Mouse (Mus musculus) layer of hippocampus, postnatal 14 days (tissue): ENCODE data around the gene Card19. TPM values are rescaled to one million over a fixed set of nuclear protein-coding genes. Genes with fewer than 3 reads are reported as not detected.

Experiments used
- DNase-seq, 2 experiments: peaks; one replicate each; pipeline ENCODE4 v3.0.0; 2021 to 2022; ENCODE audit warnings: low spot score in 2 of 2, mixed read lengths in 1 of 2
- total RNA-seq, 2 experiments: library from RNA; stranded (reverse); gene quantifications; 2 replicates each; pipeline ENCODE4 v1.2.3; 2021

Gene Card19
- total RNA-seq, 2 experiments from 2014 or later = 17.1 to 18.4 TPM

- peak; percentile 61 to 83 for DNase-seq
These were observed 36.8 kb downstream of the Card19 start for GRCm38 (mm10) chr13:49178839-49179585.

DNA sequence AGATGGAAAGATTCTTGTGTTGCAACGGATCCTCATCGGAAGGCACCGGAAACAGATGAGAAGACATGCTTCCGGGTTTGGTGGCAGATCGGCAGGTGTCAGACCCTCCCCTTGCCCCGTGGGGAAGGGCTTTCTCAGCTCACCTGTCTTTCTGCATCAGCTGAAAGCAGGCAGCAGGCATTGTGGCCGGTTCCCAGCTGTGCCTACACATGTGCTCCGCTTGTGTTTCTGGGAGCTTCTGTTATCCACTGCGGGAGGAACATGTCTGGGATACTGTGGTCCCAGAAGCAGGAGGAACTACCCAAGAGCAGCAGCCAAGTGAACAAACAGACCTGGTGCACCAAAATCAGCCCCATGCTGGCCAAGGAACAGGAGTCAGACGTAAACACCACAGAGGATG is 40.3 kb downstream of the Card19 start:
- DNase-seq = no peak

DNA sequence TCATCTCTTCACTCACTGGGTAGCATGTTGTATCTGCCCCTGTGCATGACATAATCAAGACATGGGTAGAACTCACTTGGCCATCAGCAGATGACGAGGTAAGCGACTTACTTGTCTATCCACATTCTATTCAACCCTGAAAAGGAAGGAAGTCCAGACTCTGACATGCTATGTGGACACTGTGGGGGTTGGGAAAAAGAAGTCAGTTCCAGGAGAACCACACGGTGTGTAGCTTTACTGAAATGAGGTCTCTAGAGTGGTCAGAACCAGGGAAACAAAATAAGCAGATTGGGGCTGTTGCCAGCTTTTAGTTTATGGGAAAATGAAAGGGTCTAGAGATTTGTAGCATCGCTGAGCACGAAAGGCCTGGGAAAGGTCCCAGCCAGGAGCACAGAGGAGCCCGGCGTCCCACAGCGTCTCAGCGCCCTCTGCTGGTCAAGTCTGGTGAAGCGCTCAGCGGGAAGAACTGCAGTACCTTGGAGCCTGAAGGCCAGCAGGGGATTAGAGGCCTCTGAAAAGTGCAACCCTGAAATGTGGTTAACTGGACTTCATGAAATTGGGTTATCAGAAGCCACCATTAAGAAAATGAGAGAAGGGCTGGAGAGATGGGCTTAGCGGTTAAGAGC is 42.8 kb downstream of the Card19 start:
- DNase-seq = peak; percentile 87 to 90

DNA sequence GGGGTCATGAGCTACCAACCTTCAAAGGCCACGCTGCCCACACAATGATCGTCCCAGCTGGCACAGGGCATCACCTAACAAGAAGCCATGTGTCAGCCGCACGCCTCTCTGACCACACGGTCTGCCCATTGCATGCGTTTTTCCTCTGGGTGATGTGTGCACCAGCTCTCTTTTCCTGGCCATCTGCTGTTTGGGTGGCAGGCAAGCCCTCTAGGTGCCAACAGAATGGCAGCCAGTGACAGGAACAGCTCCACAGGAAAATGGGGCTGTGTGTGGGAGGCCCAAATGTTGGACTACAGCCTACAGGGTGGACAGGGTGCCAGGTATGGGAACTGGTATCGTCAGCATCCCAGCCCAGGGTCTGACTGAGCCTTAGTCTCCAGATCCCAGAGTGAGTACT is 43.5 kb downstream of the Card19 start:
- peak; percentile 56 to 75 for DNase-seq

DNA sequence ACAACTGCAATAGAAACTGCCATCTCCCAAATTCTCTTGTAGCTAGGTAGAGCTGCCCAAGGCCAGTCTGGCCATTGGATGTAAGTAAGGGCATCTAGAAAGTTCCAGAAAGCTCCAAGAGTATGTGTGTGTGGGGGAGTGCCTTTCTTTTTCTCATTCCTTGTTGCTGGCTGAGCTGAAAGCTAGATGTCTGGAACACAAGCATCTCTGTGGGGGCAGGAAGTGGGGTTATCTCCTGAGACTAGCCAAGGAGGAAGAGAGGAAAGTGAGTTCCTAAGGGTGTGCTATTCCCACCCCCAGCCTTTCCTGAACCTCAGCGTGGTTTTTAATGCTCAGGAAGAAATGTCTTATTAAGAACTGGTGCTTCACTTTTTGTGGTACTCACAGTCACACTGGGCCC is 44.1 kb downstream of the Card19 start:
- no peak for DNase-seq

DNA sequence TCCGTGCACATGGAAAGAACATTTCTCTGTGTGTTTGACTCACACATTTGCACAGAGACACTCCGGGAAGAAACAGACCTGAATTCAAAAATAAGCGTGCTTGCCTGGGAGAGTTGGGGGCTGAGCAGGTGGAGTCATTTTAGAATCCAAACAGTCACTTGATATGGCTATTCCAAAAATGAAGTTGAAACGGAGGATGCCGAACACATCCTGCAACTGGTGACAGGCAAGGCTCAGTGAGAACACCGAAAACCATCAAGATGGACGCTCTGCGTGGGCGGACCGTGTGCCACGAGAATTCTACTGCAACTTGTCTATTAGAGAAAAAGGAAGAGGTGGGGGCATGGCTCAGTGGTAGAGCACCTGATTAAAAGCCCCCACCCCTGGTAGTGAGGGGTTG is 45.2 kb downstream of the Card19 start:
- no peak for DNase-seq

DNA sequence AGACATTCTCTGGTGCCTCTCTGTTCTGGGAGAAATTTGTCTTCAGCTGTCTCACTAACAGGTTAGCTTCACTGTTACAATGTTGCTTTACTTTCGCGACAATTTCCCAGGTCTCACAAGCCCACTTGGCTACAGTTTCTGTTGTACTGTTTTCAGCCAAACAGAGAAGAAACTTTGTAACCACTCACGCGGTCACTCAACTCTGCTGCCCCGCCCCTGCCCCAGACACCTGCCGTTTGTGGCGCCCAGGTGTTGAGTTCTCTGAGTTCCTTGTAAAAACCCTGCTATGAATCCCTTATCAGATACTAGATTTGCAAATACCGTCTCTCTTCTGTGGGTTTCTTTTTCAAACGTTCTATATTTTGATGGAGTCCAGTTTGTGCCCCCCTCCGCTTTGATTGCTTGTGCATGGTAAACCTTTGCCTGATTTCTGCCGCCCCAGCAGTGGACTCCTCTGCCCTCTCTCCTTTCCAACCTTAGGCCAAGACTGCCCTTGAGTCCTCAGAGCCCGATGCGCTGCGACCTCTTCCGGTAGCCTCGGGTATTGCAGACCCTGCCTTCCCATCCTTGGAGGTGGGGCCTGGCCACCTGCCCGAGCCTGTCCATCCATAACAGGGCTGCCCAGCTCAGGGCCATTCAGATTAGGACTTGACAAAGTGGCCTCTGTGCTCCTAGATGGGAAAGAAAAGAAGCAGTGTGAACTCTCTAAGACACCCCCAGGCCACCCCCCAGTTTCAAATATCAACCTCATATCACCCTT is 46.2 kb downstream of the Card19 start:
- DNase-seq = peak; percentile 88 to 90

DNA sequence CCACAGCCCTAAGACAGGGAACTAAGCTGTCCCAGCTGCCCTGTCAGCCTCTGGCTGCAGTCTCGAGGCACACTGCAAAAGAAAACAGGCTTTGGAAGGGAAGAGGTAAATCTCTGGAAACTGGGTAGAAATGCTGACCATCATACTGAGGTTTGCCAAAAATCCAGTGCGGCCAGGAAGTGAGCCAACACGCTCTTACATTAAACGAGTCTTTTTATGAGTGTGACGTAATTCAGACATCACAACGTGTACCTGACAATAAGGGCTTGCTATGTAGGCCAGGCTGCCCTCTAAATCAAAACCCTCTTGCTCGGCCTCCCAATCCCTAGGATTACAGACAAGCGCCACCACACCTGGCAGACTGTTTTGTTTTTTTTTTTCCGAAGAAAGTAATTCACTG is 48.8 kb downstream of the Card19 start:
- DNase-seq = no peak

- DNase-seq = no peak
These were observed 52.2 kb downstream of the Card19 start for GRCm38 (mm10) chr13:49163645-49164044.

GRCm38 (mm10) chr13:49162722-49163121 is 53.1 kb downstream of the Card19 start:
- no peak for DNase-seq

GRCm38 (mm10) chr13:49161236-49161635 is 54.6 kb downstream of the Card19 start:
- no peak for DNase-seq

DNA sequence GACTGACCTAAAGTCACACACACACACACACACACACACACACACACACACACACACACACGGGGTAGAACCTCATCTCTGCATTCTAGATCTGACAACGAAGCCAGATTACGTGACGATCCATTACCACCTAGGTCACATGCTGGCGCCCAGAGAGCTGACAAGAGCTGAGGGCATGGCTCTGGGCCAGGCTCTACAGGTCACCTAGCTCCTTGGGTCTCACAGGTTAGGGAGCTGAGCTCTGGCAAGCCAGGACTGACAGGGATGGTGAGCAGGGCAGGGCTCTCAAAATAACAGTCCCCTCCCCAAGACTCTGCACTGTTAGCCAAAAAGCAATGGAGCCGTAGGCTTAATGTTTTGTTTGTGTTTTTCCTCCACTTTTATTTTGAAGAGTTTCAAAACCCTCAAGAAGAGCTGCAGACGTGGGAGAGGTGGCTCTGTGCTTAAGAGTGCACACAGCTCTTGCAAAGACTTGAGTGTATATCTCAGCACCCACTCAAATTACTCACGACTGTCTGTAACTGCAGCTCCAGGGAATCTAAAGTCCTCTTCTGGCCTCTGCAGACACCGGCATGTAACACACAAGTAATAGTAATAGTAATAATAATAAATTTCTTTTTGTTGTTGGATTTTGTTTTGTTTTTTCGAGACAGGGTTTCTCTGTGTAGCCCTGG is 57.7 kb downstream of the Card19 start:
- no peak for DNase-seq

DNA sequence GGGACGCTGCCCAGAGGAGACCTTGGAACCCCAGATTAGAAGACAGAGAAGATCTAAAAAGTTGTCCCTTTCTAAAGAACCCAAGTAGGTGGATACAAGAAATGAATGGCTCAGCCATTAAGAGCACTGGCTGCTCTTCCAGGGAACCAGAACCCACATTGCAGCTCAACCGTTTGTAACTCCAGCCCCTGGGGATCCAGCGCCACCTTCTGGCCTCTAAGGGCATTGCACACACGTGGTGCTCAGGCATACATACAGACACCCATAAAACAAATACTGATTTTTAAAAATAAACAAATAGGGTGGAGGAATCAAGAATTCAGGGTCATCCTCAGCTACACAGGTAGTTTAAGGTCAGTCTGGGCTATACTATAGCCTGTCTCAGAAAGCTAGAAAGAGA is 59.2 kb downstream of the Card19 start:
- DNase-seq = no peak

DNA sequence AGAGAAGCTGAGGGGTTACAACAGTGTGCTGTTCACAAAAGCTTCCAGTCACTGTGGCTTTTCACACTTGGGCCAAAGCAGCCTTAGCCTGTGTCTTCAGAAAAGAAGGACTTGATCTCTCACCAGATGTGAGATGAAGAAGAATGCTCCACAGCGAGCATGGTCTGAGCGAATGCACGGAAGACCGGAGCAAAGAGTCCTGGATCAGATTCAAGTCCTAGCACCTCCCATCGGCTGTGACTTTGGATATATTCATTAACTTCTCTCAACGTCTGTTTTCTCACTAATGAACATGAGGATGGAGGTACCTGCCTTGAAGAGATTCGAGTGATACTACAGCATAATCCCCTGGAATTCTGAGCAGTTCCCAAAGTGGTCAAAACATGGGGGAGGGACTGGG is 61.2 kb downstream of the Card19 start:
- no peak for DNase-seq

DNA sequence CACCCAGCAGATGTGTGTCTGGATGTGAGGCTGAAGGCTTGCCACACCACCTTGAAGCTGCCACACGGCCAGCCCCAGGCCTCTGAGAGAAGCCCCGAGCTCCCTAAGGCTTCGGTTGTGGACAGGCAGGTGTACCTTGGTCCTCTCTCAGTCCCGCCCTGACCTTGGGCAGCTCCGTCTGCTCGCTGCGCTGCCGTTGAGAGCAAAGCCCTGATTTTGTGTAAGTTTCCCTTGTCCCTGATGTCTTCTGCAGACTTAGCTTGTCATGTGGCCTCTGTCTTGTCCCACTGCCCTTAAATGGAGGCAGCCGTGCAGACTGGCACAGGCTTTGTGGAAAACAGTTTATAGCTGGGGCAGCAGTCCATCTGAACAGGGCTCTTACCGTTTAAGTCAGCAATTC is 61.8 kb downstream of the Card19 start:
- DNase-seq = no peak

Other genes with a start within 250 kb of the Card19 start
- 100 to 1,000 TPM; 113 to 114 TPM for gene Fam120a, start 248.0 kb downstream of the Card19 start, total RNA-seq
- 10 to 100 TPM; 91.9 to 99.8 TPM for gene Wnk2, start 68.0 kb downstream of the Card19 start, total RNA-seq
- 10 to 100 TPM; 24.4 to 26.4 TPM for gene Ninj1, start 28.6 kb downstream of the Card19 start, total RNA-seq
- 1 to 10 TPM; 2.6 to 3.7 TPM for gene Susd3, start 32.7 kb upstream of the Card19 start, total RNA-seq
- gene Fgd3, start 104.3 kb upstream of the Card19 start, total RNA-seq = 1 to 10 TPM; 7.3 to 7.9 TPM
- gene Bicd2, start 125.5 kb upstream of the Card19 start, total RNA-seq = 10 to 100 TPM; 47.9 to 48.6 TPM
- 10 to 100 TPM; 21.7 to 22.1 TPM for gene Ippk, start 205.2 kb upstream of the Card19 start, total RNA-seq